Mouse (Mus musculus) CD4-positive, CD25-positive, alpha-beta regulatory T cell, adult 2 months (primary cell): ENCODE data around the gene Nucb1.
"Not testable (repeated sequence)": the region's sequence is repeated elsewhere in the genome, so short reads cannot be mapped to it uniquely, and the experiment has no call there.

Source experiments
- DNase-seq: peaks from one replicate; pipeline ENCODE4 v3.0.0-alpha.2; 2012; ENCODE audit warnings: low read depth, low spot score

The Nucb1 gene

DNA sequence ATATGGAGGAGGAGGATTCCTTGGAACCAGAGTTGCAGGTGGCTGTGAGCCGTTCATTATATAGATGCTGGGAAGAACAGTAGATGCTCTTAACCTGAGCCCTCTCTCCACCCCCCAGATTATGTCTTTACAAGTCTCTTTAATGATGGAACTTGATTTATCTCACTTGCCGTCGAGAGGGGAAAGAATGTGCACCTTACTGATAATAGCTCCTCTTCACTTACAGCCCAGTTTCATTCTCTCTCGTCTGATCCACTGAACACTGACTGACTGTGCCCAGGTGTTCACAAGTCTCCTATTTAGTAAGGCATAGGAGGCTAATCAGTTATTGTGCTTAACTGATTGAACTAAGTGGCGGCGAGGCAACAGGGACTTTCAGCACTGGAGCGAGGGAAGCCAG, 20.6 kb downstream of the Nucb1 start:
- no peak for DNase-seq

DNA sequence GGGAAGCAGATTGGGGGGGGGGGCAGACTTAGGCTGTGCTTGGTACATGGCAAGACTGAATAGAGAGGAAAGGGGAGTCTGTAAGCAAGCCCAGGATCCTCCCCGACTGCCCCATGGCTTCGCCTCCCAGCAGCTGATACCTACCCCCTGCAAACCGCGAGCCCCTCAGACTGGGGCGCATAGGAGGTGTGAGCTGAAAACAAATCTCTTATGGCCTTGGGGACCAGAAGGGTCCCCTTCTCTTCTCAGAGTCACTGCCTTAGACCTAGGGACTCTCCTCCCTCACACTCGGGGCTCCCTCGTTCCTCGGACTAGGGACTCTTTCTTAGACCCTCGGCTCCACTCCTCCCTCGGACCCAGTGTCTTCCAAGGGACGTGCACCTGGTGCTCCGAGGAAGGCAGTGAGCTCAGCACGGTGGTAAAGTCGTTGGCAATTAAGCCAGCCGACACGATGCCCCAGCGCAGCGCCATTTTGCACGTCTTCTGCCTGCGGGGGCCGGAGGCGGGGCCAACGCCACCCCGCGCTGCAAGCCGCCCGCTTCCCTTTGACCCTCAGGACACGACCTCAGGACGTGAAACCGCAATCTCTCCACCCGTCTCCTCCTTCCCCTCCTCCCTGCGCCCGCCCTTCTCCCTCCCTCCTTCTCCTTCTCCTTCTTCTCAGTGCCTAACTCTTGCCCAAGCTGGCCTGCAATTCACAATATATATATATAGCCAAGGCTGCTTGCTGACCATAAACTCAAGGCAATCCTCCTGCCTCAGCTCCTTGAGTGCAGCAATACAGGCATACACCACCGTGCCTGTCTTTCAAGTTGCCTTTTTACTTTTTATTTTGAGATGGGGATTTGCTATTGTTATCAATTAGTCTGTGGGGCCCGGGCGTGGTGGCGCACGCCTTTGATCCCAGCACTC, 21.7 kb downstream of the Nucb1 start, which contains the start of gene Dhdh:
Gene Dhdh, minus strand, starts transcription at position 513 of the 912 bp plus-strand sequence.
- DNase-seq, result peak; percentile 57

DNA sequence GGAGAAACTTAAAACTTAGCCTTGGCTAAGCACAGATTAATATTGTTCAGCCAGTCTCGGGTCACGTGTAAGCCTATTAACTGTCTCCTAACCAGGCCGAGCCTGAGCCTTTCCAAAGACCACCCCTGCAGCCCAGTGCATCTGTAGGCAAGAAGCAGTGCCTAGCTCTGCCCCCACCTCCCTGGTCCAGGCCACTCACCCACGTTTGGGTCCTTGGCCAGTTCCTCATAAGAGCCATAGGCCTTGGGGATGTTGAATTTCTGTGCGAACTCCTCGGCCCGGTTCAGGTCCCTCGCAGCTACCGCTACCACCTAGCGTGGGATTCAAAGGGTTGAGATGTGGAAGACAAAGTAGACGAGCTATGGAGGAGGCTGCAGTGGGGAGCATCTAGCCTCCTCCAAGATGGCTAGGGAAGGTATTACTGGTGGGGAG, 22.3 kb downstream of the Nucb1 start:
- no peak for DNase-seq

DNA sequence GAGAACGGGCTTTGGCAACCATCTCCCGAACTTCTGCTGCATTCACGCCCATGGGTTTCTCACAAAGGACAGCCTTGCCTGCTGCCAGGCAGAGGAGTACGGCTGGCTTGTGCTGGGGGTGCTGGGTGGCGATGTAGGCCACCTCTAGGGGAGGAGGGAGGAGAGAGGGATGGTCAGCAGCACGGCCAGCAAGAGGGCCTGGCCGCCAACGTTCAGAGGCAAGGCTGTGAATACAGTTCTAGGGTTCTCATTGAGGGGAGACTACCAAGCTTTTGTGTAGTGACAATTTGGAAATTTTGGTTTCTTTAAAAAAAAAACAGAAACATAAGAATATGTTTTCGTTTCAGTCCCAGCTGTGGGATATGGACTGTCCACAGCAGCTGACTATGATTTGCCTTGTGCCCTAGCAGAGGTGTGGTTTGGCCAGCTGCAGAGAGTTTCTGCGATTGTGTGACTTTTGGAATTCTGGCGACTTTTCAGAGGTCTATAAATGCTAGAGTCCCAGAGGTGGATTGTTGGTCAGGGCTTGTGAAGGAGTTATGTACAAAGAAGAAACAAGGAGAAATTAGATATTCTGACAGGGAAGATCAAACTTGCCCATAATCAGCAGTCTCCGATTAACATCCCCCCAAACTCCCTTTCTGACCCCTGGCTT, 23.3 kb downstream of the Nucb1 start, which contains the start of gene Gm45808:
Gene Gm45808, minus strand, starts transcription at position 51 of the 655 bp plus-strand sequence.
- DNase-seq, result no peak

DNA sequence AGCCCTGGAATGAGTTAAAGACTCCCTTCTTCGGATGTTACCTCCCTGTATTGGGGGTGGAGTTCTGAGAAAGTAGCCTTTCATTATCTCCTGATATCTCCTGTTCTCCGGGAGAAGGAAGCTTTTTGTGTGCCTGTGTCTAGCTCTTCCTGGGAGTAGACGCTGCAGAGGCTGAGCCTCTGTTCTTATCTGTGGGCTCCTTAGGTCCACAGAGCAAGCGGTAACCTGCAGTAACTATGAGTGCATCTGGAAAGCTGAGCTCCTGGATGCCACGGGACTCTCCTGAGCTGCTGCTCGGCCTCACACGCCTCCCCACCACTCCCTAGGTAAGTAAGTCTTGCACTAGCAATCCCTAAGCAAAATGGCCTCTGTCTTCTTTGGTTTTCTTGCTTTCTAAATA, 24.0 kb downstream of the Nucb1 start:
- DNase-seq, result no peak

DNA sequence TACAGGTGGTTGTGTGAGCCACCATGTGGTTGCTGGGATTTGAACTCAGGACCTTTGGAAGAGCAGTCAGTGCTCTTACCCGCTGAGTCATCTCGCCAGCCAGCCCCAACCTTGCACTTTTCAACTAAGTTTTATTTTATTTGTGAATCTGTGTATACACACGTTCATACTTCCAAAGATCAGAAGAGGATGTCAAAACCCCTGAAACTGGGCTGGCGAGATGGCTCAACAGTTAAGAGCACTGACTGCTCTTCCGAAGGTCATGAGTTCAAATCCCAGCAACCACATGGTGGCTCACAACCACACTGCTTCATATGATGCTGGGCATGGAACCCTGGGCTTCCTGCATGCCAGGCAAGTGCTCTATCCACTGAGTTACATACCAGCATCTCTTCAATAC, 25.2 kb downstream of the Nucb1 start:
- DNase-seq, result not testable (repeated sequence)

DNA sequence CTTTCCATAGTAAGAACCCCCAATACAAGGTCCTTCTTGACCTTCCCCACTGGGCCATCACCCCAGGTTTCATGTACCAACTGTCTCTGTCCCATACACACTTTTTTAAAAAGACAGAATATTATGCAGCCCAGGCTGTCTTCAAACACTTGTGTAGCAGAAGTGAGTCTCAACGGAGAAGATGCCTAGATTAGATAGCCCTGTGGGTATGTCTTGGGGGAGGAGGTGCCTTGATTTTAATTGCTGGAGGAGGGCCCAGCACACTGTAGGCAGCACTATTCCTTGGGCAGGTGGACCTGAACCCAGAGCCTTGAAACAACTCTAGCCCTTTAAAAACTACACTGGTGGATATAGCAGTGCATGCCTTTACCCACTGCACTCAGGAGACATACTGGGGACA, 28.0 kb downstream of the Nucb1 start:
- DNase-seq, result no peak

DNA sequence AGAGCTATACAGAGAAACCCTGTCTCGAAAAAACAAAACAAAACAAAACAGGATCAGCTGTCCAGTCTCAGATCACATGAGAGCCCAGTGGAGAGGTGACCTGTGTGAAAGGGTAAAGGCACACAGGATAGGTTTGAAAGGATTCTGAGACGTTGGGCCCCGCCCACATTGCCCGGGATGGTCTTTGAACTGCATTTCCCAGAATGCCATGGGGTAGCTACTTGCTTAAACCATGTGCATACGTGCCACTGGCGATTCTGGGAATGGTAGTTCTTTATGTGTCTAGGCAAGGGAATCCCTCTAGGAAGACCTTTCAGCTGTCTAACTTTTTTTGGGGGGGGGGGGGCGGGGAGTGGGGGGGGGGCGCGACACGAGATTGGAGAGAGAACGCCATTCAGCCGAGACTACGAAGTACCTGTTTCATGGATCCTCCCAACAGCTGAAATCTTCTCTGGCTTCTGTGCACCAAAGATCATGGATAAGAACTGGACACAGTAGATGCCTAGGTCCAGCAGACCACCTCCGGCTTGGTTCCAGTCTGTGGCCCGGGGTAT, 28.8 kb downstream of the Nucb1 start, which contains the start of gene Tulp2:
Gene Tulp2, plus strand, starts transcription at position 504 of the 554 bp plus-strand sequence.
- DNase-seq, result peak; percentile 73

DNA sequence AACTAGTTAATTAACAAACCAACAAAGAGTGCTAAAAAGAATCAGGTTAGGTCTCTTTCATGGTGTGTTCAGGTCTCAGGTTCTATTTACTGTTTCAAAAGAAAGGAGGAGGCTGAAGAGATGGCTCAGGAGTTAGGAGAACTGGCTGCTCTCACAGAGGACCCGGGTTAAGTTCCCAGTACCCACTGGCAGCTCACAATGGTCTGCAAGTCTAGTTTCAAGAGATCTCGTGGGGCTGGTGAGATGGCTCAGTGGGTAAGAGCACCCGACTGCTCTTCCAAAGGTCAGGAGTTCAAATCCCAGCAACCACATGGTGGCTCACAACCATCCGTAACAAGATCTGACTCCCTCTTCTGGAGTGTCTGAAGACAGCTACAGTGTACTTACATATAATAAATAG, 29.9 kb downstream of the Nucb1 start:
- DNase-seq, result not testable (repeated sequence)

DNA sequence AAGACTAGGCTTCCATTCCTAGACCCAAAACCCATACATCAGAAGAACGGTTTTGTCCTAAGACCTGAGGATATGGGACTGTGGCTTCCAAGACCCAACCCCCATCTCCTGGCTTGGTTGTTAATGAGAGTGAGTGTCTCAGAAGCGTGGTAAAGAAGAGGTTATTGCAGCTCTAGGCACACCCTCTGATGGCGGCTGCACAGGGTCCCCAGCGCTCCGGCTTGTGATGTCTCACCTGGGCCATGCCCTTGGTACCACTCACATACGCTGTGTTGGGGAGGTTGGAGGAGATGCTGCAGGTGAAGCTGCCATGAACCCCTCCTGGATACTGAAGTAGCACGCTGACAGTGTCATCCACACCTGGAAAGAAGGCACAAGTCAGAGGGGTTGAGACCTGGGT, 31.4 kb downstream of the Nucb1 start:
- DNase-seq, result no peak

DNA sequence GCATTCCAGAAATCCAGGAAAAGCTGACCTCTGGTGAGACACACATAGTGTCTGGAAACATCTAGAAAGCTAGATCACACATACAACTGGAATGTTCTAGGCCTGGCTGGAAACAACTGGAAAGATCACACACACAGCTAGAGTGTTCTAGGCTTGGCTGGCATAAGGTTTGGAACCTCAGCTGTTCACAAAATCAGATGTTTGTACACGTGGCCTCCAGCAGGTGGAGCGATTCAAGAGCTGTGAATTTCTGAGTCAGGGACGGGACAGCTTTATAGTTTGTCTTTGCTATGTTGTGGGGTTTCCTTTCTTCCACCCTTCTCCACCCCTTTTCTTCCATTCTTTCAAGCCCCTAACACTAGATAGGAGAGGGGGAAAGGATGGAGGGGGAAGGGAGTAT, 33.2 kb downstream of the Nucb1 start:
- peak; percentile 81 for DNase-seq

DNA sequence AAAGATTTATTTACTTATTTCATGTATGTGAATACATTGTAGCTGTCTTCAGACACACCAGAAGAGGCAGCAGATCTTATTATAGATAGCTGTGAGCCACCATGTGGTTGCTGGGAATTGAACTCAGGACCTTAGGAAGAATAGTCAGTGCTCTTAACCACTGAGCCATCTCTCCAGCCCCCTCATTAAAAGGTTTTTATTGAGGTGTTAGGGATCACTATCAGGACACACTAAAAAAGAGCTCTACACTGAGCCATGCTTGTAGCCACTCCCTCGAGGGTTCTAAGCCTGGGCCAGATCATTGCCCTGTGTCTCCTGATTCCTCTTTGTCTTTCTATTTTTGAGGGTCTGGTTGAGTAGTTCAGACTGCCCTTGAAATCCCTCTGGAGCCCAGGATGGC, 33.8 kb downstream of the Nucb1 start:
- no peak for DNase-seq

DNA sequence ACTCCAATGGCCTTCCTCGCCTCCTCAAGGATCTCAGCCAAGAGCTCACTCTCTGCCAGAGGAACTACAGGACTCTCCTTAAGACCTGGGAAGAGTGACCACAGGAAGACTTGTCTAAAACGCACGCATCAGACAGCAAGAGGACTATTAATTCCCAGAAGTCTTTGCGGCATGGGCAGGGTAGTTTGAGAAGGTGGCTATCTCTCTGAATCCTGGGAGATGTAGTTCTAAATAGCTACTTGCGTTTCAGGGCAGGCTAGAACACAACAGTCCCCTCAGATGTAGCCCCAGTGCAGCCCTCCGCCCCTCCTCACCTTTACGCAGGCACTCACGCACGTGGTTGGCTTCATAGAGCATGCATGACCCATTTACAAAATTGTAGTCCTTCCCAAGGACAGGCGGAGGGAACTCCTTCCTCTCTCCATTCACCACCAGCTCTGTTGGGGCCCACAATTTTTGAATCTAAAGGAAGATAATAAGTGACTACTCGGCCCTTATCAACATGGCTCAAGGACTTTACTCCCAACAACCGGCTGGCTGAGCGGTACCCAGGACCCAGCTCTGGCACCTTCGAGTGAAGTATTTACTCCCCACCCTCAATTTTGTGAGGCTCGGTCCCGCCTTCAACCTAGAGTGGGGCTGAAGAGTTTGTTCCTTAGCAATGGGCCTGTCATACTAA, 34.8 kb downstream of the Nucb1 start:
- DNase-seq, result no peak

DNA sequence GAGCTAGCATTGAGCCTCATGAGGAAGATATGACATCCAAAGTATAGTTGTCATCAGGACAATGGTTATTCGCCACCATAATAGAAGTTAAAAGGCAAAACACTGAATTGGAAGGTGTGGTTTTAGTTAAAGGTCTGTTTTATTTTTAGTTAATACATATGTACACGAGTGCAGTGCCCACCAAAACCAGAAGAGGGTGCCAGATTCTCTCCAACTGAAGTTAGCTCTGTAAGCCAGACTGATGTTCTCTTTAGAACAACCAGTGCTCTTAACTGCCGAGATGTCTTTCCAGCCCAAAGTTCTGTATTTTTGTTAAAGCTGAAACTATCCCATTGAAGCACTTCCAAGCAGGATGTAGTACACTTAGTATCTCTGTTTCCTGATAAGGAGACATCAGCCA, 39.3 kb downstream of the Nucb1 start:
- DNase-seq, result peak; percentile 88

DNA sequence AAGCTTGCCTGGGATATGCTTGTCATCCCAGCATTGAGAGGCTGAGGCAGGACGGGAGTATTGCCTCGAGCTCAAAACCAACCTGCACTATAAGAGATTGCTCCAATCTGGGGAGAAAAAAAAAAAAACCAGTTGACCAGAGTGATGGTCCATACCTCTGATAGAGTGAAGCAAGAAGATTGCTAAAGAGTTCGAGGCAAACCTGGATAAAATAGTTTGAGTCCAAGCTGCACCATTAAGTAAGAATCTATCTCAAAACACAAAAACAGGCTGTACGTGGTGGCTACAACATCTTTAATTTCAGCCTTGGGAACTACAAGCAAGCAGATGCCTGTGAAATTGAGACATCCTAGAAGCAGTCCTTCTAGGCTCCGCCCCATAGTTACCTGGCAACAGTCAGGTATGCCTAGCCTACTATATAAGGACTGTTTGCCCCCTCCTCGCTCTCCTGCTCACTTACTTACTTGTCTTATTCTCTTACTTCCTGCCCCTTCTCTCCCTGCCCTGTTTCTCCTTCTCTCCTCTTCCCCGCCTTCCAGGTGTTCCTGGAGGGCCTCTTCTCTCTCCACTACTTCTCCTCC, 43.0 kb downstream of the Nucb1 start:
- DNase-seq, result peak; percentile 35

DNA sequence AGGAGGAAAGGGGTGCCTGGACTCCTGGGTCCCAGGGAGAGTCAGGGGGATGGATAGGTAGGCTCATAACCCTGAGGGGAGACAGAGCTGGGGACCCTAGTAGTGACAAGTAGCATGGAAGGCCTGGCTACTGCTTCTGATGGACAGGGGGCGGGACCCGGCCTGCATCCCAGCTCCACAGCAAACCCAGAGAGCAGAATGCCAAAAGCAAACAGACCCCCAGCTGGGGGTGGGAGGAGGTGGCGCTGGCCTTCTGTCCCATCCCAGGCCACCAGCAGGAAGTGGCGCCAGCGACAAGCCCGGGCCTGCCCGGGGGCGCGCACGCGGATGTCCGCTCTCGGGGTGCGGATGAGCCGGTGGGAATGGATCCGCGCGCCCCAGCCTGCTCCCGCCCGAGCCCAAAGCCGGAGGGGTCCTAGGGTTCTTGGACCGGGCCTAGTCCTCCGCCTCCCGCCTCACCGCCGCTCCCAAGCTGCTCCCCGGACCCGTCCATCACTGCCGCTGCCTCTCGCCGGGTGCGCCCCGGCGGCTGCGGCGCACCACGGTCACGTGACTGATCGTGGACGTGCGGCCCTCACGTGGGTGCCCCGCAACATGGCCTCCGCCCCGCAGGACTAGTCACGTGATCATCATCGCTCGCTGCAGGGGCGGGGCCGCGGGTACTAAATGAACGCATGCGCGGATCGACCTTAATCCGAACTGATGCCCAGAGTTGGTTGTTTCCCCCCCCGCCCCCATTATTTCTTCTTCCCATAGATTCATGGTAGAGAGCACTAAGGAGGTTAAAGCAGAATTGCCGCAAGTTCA, 43.7 kb downstream of the Nucb1 start, which contains the start of gene Bax:
Gene Bax, minus strand, starts transcription at position 616 of the 807 bp plus-strand sequence.
- peak; percentile 98 for DNase-seq

DNA sequence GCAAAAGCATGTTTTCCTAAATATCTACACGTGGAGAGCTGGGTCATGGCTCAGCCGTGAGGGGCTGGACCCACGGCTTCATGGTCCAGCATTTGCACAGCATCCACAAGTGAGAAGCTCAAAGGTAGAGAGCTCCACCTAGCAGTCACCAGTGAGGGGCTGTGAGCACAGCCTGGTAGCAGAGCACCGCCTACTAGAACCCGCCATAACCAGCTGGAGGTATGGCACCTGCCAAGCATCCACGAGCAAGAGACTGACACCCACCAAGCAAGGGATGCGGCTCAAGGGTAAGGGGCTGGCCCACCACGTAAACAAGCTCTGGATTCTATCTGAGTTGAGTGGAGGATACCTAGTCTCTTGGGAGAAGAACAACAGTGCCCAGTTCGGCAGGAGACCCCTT, 44.7 kb downstream of the Nucb1 start:
- DNase-seq, result no peak

DNA sequence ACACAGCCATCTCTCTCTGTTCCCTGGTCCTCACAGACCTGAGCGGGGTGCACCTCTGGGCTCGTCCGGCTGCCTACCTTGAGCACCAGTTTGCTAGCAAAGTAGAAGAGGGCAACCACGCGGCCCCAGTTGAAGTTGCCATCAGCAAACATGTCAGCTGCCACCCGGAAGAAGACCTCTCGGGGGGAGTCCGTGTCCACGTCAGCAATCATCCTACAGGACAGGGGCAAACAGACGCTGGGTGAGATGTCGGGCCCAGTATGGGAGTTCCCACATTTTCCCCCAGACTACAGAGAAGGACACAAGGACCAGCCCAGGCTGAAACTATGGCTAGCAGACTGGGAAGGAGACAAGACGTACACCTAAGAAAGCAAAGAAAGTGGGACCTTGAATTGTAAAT, 45.1 kb downstream of the Nucb1 start:
- no peak for DNase-seq

DNA sequence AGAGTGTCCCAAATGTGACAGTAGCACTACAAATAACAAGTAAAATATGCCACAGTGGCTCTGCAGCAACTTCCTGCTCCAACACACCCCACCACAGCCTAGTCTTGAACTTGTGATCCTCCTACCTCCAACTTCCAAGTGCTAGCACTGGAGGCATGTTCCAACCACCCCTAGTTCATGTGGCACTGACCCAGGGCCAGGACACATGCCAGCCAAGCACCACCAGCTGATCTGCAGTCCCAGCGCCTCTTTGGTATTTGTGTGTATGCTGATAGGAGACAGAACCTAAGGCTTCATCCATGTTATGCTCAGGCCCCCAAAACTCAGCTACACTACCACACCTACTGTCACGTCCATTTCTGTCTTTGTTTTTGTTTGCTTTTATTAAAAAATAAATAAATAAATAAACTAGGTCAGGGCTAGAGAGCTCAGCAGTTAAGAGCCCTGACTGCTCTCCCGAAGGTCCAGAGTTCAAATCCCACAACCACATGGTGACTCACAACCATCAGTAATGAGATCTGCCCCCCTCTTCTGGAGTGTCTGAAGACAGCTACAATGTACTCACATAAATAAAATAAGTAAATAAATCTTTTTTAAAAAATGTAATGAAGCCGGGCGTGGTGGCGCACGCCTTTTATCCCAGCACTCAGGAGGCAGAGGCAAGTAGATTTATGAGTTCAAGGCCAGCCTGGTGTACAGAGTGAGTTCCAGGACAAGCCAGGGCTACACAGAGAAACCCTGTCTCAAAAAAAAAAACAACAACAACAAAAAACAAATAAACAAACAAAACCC, 46.0 kb downstream of the Nucb1 start:
- DNase-seq, result no peak

DNA sequence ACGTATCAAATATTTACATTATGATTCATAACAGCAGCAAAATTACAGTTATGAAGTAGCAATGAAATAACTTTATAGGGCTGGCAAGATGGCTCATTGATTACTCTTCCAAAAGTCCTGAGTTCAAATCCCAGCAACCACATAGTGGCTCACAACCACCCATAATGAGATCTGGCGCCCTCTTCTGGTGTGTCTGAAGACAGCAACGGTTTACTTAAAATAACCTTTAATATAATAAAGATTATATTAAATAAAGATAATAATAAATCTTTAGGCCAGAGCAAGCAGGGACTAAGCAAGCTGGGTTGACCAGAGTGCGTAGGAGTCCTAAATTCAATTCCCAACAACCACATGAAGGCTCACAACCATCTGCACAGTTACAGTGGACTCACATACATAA, 47.3 kb downstream of the Nucb1 start:
- DNase-seq, result not testable (repeated sequence)
